Mouse (Mus musculus) layer of hippocampus, postnatal 25 days (tissue): Measurements from ENCODE around the gene Afg1l. TPM values are rescaled to one million over a fixed set of nuclear protein-coding genes. Genes with fewer than 3 reads are reported as not detected.

Source experiments
- DNase-seq, 2 experiments: peaks; one replicate each; pipeline ENCODE4 v3.0.0; 2022; ENCODE audit warnings: mixed read lengths in 2 of 2, low spot score in 1 of 2; ENCODE audit errors: extremely low spot score in 1 of 2
- total RNA-seq, 2 experiments: library from RNA; stranded (reverse); gene quantifications; 2 replicates each; pipeline ENCODE4 v1.2.3; 2021

The Afg1l gene
- total RNA-seq, 2 experiments from 2014 or later: 12.3 to 15.2 TPM

GRCm38 (mm10) chr10:42388181-42388580 is 90.2 kb downstream of the Afg1l start:
- DNase-seq: no peak

GRCm38 (mm10) chr10:42384946-42385644 is 93.3 kb downstream of the Afg1l start:
- no peak for DNase-seq

- DNase-seq: no peak
Observed at GRCm38 (mm10) chr10:42383708-42384107, 94.7 kb downstream of the Afg1l start.

GRCm38 (mm10) chr10:42364216-42364615 is 114.1 kb downstream of the Afg1l start:
- DNase-seq: no peak

GRCm38 (mm10) chr10:42355980-42356379 is 122.4 kb downstream of the Afg1l start:
- DNase-seq: no peak

- no peak for DNase-seq
Observed at GRCm38 (mm10) chr10:42347986-42348385, 130.4 kb downstream of the Afg1l start.

- no peak for DNase-seq
Observed at GRCm38 (mm10) chr10:42347127-42347526, 131.2 kb downstream of the Afg1l start.

GRCm38 (mm10) chr10:42346179-42346877 is 132.0 kb downstream of the Afg1l start:
- no peak for DNase-seq

GRCm38 (mm10) chr10:42342714-42343113 is 135.7 kb downstream of the Afg1l start:
- DNase-seq: no peak

- no peak for DNase-seq
Observed at GRCm38 (mm10) chr10:42341815-42342457, 136.4 kb downstream of the Afg1l start.

GRCm38 (mm10) chr10:42340426-42340793 is 138.0 kb downstream of the Afg1l start:
- no peak for DNase-seq

GRCm38 (mm10) chr10:42339773-42340425 is 138.5 kb downstream of the Afg1l start:
- DNase-seq: no peak

- no peak for DNase-seq
Observed at GRCm38 (mm10) chr10:42338456-42338855, 139.9 kb downstream of the Afg1l start.

GRCm38 (mm10) chr10:42327576-42327975 is 150.8 kb downstream of the Afg1l start:
- DNase-seq: peak in 1 of 2 experiments; percentile 26

GRCm38 (mm10) chr10:42325305-42325704 is 153.1 kb downstream of the Afg1l start:
- DNase-seq: no peak

- DNase-seq: no peak
Observed at GRCm38 (mm10) chr10:42323978-42324377, 154.4 kb downstream of the Afg1l start.

GRCm38 (mm10) chr10:42313222-42313786 is 165.1 kb downstream of the Afg1l start:
- no peak for DNase-seq

GRCm38 (mm10) chr10:42312557-42312956 is 165.8 kb downstream of the Afg1l start:
- no peak for DNase-seq

- no peak for DNase-seq
Observed at GRCm38 (mm10) chr10:42308687-42308987, 169.7 kb downstream of the Afg1l start.

- DNase-seq: peak; percentile 82 to 88
Observed at GRCm38 (mm10) chr10:42307980-42308686, 170.2 kb downstream of the Afg1l start.
